Mouse (Mus musculus): ENCODE measurements around the gene Sphkap.

The Sphkap gene

DNA sequence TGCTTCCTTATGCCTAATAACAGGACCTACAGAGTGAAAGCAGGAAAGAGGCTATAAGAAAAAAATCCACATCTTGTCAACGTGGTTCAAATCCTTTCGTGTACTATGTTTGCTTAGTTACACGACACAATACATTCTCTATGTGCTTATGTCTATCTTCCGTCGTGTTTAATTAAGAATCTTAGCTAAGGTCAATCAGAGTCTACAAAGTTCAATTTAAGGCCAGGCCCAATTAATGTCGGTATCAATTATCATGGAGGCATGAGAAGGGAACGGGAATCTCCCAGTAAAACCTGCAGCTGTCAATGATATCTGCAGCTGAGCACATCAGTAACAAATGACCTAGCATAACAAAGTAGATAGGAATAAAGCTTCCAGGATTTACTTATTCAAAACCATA lies 122.1 kb downstream of the Sphkap start:
- DNase-seq = no peak

DNA sequence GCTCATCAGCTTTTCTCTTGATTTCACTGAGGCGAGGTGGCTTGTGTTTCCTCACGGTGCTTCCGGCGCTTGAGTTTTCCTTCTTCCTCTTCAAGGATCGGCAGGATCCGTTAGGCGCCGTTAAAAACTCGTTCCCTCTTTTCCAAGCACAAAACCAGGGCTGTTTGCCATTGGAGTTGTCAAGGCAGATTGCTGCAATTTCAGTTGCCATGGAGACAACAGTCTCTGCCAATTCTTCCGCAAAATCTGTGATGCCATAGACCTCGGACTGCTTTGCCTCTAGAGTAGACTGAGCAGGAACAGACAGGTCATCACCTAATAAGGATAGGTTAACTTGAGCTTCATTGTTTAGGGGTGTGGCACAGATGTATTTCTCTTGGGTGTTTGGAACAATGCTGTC lies 131.0 kb downstream of the Sphkap start:
- no peak for DNase-seq

DNA sequence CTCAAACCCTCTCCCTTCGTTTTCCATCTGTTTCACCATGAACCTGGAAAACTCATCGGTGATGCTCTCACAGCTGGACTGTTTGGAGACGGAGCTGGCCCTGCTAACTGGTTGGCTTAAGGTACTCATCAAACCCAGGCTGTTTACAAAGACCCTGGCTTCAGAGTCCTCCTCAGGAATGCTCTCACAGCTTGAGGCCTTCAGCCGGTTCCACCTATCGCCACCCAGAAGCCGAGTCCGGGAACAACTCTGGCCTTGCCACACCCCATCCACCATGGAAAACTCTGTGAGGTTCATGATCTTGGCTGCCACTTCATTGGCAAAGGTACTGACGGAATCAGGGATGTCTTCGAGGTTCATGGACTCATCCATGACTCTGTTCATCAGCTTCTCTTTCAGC lies 131.4 kb downstream of the Sphkap start:
- DNase-seq = no peak

DNA sequence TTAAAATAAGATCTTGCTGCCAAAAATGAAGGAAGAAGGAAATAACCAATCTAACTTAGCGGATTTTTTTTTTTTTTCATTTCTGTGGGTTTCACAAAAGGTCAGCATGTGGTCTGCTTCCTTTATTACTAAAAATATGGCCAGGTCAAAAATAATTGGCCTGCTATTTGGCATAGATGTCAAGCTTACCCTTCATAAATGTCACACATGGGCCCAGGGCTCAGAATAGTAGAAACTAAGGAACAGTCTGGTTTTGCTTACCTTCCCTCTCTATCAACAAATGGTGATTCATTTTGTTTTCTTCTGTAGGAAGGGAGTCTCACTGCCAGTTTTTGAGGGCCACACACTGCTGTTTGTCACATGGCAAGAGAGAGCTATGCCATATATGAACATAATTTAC lies 156.3 kb downstream of the Sphkap start:
- no peak for DNase-seq

DNA sequence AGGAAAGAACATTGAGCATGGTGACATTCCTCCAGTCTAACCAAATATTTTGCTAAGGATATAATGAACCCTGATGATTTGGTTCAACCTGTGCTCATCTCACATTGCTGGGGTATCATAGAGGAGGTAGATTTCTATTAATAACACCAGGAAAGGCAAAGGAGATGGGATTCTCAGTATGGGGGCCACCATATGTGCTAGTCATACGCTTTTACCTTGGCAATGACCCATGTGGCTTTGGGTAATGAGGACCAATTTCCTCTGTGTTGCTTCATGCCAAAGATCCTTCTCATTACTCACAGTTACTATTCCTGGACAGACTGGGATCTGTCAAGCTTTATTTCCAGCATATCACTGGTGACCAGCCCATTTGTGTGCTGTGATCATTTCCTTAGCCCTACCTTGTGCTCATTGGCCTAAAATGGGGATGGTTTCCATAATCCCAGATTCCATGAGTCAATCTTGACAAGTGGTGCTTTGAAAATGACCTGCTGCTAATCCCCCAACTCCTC lies 159.7 kb downstream of the Sphkap start:
- DNase-seq = no peak

DNA sequence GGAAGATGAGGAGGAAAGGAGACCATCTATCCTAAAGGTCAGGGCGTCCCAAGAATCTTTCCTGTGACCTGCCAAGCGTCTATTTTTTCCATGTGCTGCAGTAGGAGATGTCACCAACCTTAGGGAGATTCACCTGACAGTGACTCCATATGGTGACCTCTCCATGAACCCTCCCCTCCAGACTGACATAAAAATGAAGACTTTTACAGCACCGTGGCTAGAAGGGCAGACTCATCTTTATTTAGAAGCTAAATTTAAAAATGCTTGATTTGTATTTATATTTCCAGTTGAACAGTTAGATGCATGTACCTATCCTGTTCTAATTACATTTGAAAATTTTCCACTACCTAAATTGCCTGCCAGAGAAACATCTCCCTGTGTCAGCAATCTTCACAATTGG lies 180.1 kb downstream of the Sphkap start:
- DNase-seq = no peak

DNA sequence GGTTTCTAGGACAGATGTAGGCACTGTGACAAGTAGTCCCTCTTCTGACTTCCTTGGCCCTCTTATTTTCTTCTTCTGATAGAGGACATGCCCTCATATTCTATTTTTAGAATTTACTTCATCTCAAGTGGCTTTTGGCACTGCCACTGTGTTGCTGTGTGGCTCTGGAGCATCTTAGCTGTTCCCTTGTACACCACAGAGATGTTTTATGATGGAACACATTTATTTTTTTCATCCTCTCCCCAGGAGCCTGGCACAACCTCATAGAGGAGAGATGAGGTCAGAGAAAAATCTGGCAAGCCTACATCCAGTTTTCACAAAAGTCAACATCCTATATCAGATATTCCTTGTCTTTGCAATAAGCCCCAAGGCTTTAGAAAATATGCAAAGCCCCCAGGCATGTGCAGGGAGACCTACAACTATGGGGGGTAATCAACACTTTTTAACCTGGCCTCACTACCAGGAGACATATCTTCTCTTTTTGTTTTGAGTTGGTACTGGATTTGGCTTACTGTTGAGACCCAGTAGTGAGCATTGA lies 183.5 kb downstream of the Sphkap start:
- no peak for DNase-seq

DNA sequence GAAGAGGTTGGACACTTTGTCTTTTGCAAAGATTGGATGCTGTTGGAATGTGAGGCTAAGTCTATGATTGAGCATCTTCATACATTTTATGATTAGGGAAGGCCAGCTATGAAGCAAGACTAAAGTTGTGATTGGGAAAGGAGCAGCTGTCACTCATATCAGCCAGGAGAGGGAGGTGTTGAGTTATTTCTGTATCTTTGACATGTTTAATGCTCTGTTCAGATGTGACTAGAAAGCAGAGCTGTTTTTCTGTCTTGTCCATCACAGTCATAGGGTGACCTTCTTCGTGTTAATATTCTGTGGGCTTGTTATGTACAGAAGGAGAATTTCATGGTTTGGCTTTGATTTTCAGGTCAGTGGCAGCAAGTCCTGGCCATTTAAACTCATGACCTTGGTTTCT lies 184.9 kb downstream of the Sphkap start:
- no peak for DNase-seq

DNA sequence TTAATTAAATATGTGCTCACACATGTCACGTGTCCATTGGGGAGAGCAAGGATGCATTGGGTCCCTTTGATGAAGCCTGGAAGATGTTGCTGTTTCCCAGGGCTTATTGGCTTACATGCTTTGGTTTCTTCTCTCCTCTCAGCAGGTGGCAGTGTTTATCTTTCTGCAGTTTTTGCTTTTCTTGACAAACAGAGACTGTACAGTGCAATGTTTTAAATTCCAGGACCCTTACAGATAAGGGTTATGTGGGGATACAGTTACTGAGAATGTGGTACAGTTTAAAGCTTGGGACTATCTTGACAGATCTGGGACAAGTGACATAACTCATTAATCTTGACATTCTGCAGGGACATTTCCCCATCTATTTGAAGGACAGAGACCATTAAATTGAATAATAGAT lies 189.7 kb downstream of the Sphkap start:
- no peak for DNase-seq

DNA sequence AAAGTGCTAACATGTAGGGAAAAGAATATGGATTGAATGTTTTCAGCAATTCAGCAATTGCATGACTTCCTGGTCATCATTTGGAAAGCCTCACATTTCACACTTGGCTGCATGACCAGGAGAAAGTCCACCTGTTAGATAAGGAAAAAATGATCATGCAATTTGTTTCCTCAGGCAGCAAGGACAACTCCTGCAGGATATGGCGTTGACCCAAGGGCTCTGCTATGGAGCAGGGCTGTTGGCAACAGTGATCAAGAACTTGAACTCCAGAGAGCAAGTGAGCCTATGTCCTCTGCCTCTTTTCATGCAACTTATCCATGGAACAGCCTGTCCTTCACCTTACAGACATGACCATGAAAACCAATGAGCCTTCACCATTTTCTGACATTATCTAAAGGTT lies 198.0 kb downstream of the Sphkap start:
- no peak for DNase-seq

Measured in kidney, adult 18-20 months (tissue).